Mouse (Mus musculus) midbrain, embryonic 15.5 days (tissue): ENCODE results near the gene Plscr5. TPM values are rescaled to one million over a fixed set of nuclear protein-coding genes. Genes with fewer than 3 reads are reported as not detected.
"Not testable (repeated sequence)": the region's sequence is repeated elsewhere in the genome, so short reads cannot be mapped to it uniquely, and the experiment has no call there.

Experiments used
- ATAC-seq: fragments of 200-750 bp; cut with Nextera tagmentation; replicated peaks from 2 replicates; pipeline ENCODE4 v1.8.0; 2017; ENCODE audit warnings: moderate TSS enrichment
- H3K27ac ChIP-seq: fragments of 300-500 bp; sonication (generic); 2 replicates; pipeline ENCODE4 v1.5.1; 2015; ENCODE audit warnings: mild to moderate bottlenecking, inconsistent platforms
- H3K27me3 ChIP-seq: fragments of 300-500 bp; sonication (generic); replicated peaks from 2 replicates; pipeline ENCODE4 v1.6.1; 2015; ENCODE audit warnings: inconsistent platforms
- H3K36me3 ChIP-seq: fragments of 300-500 bp; sonication (generic); replicated peaks from 2 replicates; pipeline ENCODE4 v1.6.1; 2015; ENCODE audit warnings: inconsistent platforms
- H3K4me1 ChIP-seq: fragments of 300-500 bp; sonication (generic); 2 replicates; pipeline ENCODE4 v1.6.1; 2015; ENCODE audit warnings: inconsistent platforms
- H3K4me2 ChIP-seq: fragments of 300-500 bp; sonication (generic); 2 replicates; pipeline ENCODE4 v1.6.1; 2015; ENCODE audit warnings: inconsistent platforms, mild to moderate bottlenecking, moderate library complexity
- H3K4me3 ChIP-seq: fragments of 300-500 bp; sonication (generic); 2 replicates; pipeline ENCODE4 v1.5.1; 2015; ENCODE audit warnings: mild to moderate bottlenecking, inconsistent platforms
- H3K9ac ChIP-seq: fragments of 300-500 bp; sonication (generic); 2 replicates; pipeline ENCODE4 v1.6.1; 2015; ENCODE audit warnings: mild to moderate bottlenecking, inconsistent platforms
- H3K9me3 ChIP-seq: fragments of 300-500 bp; sonication (generic); 2 replicates; pipeline ENCODE4 v1.6.1; 2016; ENCODE audit warnings: inconsistent platforms
- WGBS: fragments of 180-500 bp; shearing (Covaris S2); methylation state at CpG from one replicate; pipeline ENCODE4 v1.1.7; 2015; ENCODE audit warnings: mixed read lengths; 5-methylcytosine and 5-hydroxymethylcytosine counted together
- polyA plus RNA-seq: library from polyadenylated mRNA; unstranded; fragments of >200 nt; fragmentation: Nextera tagmentation; extraction: Ambion mirVana; gene quantifications from 2 replicates; pipeline ENCODE4 v1.2.1, GENCODE M21; 2015

Plscr5 gene
- 0.33 and 0.70 TPM in 2 replicates for polyA plus RNA-seq

- not testable (repeated sequence) for H3K36me3 ChIP-seq, H3K9ac ChIP-seq, ATAC-seq, H3K4me1 ChIP-seq, H3K27ac ChIP-seq, H3K9me3 ChIP-seq, H3K27me3 ChIP-seq, H3K4me2 ChIP-seq, H3K4me3 ChIP-seq
- 75% methylated on average over 9 of the region's 9 CpGs for WGBS
Observed at GRCm38 (mm10) chr9:92192636-92193035, at the start of gene Plscr5. Gene Plscr5, plus strand, starts transcription at chr9:92192936.

GRCm38 (mm10) chr9:92147555-92148248 lies 45.0 kb upstream of the Plscr5 start:
- no peaks in the 10 kb centered on the region for H3K9me3 ChIP-seq

GRCm38 (mm10) chr9:92162213-92162612 lies 30.5 kb upstream of the Plscr5 start:
- Histone ChIP-seq H3K9me3 (no peaks in the 10 kb centered on the region), H3K36me3 (no peaks in the 10 kb centered on the region), H3K4me2 (no peak overlapping the region), H3K4me3 (no peak overlapping the region), H3K27me3 (no peaks in the 10 kb centered on the region), H3K9ac (no peak overlapping the region), H3K27ac (no peak overlapping the region), H3K4me1 (no peaks in the 10 kb centered on the region)
- ATAC-seq = no peak
- 63% methylated on average over 4 of the region's 4 CpGs for WGBS

More at GRCm38 (mm10) chr9:92147555-92148248, 45.0 kb upstream of the Plscr5 start:
- H3K4me2 ChIP-seq = no peak overlapping the region
- 18% methylated on average over 7 of the region's 7 CpGs for WGBS
- no peaks in the 10 kb centered on the region for H3K36me3 ChIP-seq
- no peak overlapping the region for H3K4me3 ChIP-seq
- no peak overlapping the region for H3K27ac ChIP-seq
- H3K27me3 ChIP-seq = no peaks in the 10 kb centered on the region
- no peak overlapping the region for H3K9ac ChIP-seq
- ATAC-seq = peak; percentile 76
- no peaks in the 10 kb centered on the region for H3K4me1 ChIP-seq

- peak overlapping the region; percentile 42; the same call in 1 of the 2 replicates for H3K27ac ChIP-seq
- H3K36me3 ChIP-seq = no peaks in the 10 kb centered on the region
- no peak overlapping the region for H3K4me2 ChIP-seq
- peaks cover 3% of the 10 kb centered on the region for H3K4me1 ChIP-seq
- peak; percentile 64 for ATAC-seq
- no peak overlapping the region for H3K9ac ChIP-seq
- H3K9me3 ChIP-seq = no peaks in the 10 kb centered on the region
- no peak overlapping the region for H3K4me3 ChIP-seq
- no peaks in the 10 kb centered on the region for H3K27me3 ChIP-seq
- WGBS = 95% methylated on average over 3 of the region's 3 CpGs
Observed at GRCm38 (mm10) chr9:92173318-92173985, 19.3 kb upstream of the Plscr5 start.

GRCm38 (mm10) chr9:92174176-92175075 lies 18.3 kb upstream of the Plscr5 start:
- Histone ChIP-seq H3K4me2 (peak overlapping the region; percentile 28), H3K36me3 (no peaks in the 10 kb centered on the region), H3K27me3 (no peaks in the 10 kb centered on the region), H3K9me3 (no peaks in the 10 kb centered on the region), H3K4me1 (peaks cover 7% of the 10 kb centered on the region), H3K4me3 (no peak overlapping the region), H3K9ac (no peak overlapping the region), H3K27ac (peak overlapping the region; percentile 79)
- 11% methylated on average over 15 of the region's 15 CpGs for WGBS
- ATAC-seq = peak; percentile 91

- H3K4me3 ChIP-seq = no peak overlapping the region
- peak; percentile 74 for ATAC-seq
- no peak overlapping the region for H3K4me2 ChIP-seq
- H3K27me3 ChIP-seq = no peaks in the 10 kb centered on the region
- H3K9ac ChIP-seq = no peak overlapping the region
- peak overlapping the region; percentile 63 for H3K27ac ChIP-seq
- 32% methylated on average over 2 of the region's 2 CpGs for WGBS
- peaks cover 6% of the 10 kb centered on the region for H3K4me1 ChIP-seq
- H3K9me3 ChIP-seq = no peaks in the 10 kb centered on the region
- no peaks in the 10 kb centered on the region for H3K36me3 ChIP-seq
Observed at GRCm38 (mm10) chr9:92178861-92179469, 13.8 kb upstream of the Plscr5 start.

- H3K9ac ChIP-seq = no peak overlapping the region
- no peak for ATAC-seq
- WGBS = 88% methylated on average over 2 of the region's 2 CpGs
- no peaks in the 10 kb centered on the region for H3K36me3 ChIP-seq
- H3K4me1 ChIP-seq = peaks cover 2% of the 10 kb centered on the region; the same call in 1 of the 2 replicates
- H3K9me3 ChIP-seq = no peaks in the 10 kb centered on the region
- H3K27me3 ChIP-seq = no peaks in the 10 kb centered on the region
- no peak overlapping the region for H3K4me3 ChIP-seq
- no peak overlapping the region for H3K27ac ChIP-seq
- no peak overlapping the region for H3K4me2 ChIP-seq
Observed at GRCm38 (mm10) chr9:92191295-92191694, 1.4 kb upstream of the Plscr5 start.

- H3K4me3 ChIP-seq = no peak overlapping the region
- peaks cover 2% of the 10 kb centered on the region; the same call in 1 of the 2 replicates for H3K4me1 ChIP-seq
- no peak overlapping the region for H3K9ac ChIP-seq
- no peaks in the 10 kb centered on the region for H3K36me3 ChIP-seq
- no peak overlapping the region for H3K4me2 ChIP-seq
- H3K27ac ChIP-seq = no peak overlapping the region
- no peaks in the 10 kb centered on the region for H3K27me3 ChIP-seq
- ATAC-seq = no peak
- WGBS = 69% methylated on average over 3 of the region's 3 CpGs
- H3K9me3 ChIP-seq = no peaks in the 10 kb centered on the region
Observed at GRCm38 (mm10) chr9:92198408-92198807, 5.7 kb downstream of the Plscr5 start.

GRCm38 (mm10) chr9:92199564-92199963 lies 6.8 kb downstream of the Plscr5 start:
- H3K4me1 ChIP-seq = peaks cover 2% of the 10 kb centered on the region; the same call in 1 of the 2 replicates
- no peak overlapping the region for H3K9ac ChIP-seq
- H3K36me3 ChIP-seq = no peaks in the 10 kb centered on the region
- 80% methylated on average over 5 of the region's 5 CpGs for WGBS
- no peaks in the 10 kb centered on the region for H3K27me3 ChIP-seq
- no peak overlapping the region for H3K4me2 ChIP-seq
- no peak overlapping the region for H3K27ac ChIP-seq
- H3K9me3 ChIP-seq = no peaks in the 10 kb centered on the region
- H3K4me3 ChIP-seq = no peak overlapping the region
- no peak for ATAC-seq

- H3K4me3 ChIP-seq = no peak overlapping the region
- H3K9me3 ChIP-seq = no peaks in the 10 kb centered on the region
- H3K4me1 ChIP-seq = no peaks in the 10 kb centered on the region
- 78% methylated on average over 2 of the region's 2 CpGs for WGBS
- no peak overlapping the region for H3K9ac ChIP-seq
- no peaks in the 10 kb centered on the region for H3K36me3 ChIP-seq
- H3K4me2 ChIP-seq = no peak overlapping the region
- no peak for ATAC-seq
- H3K27ac ChIP-seq = no peak overlapping the region
- no peaks in the 10 kb centered on the region for H3K27me3 ChIP-seq
Observed at GRCm38 (mm10) chr9:92204397-92204796, 11.7 kb downstream of the Plscr5 start.

GRCm38 (mm10) chr9:92207307-92207706 lies 14.6 kb downstream of the Plscr5 start:
- Histone ChIP-seq H3K4me3 (no peak overlapping the region), H3K4me1 (0 out of 2 replicates have a peak, but pooled peaks cover 4% of the 10 kb centered on the region), H3K9ac (no peak overlapping the region), H3K27me3 (no peaks in the 10 kb centered on the region), H3K9me3 (no peaks in the 10 kb centered on the region), H3K27ac (no peak overlapping the region), H3K36me3 (no peaks in the 10 kb centered on the region), H3K4me2 (no peak overlapping the region)
- WGBS = 38% methylated on average over 4 of the region's 4 CpGs
- peak; percentile 74; the same call in 1 of the 2 replicates for ATAC-seq
